Mouse (Mus musculus): ENCODE measurements at regions not wholly inside any gene's neighbourhood (a gene's known extent, or its start where the extent isn't known, plus 50 kb on each side); places are given as distances from the start of the nearest gene placed in this dataset.

DNA sequence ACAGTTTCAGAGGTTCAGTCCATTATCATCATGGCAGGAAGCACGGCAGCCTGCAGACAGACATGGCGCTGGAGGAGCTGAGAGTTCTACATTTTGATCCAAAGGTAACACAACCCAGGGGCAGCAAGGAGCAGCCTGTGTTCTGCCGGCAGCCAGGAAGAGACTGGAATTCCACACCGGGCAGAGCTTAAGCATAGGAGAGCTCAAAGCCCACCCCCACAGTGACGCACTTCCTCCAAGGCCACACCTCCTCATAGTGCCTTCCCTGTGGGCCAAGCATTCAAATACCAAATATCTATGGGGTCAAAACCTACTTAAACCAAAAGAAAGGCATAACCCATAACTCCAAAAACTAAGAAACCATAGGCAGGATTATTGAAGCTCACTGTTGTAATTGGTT is 149.4 kb upstream of the Ajap1 start:
- H3K4me3 ChIP-seq (ENCODE audit: low read depth, low read length), result no peak overlapping the region
- no peak overlapping the region for H3K27ac ChIP-seq (ENCODE audit: low read depth)
- 89% methylated on average over 5 of the region's 5 CpGs for WGBS (ENCODE audit: insufficient replicate concordance)
- H3K36me3 ChIP-seq (replicated peaks; ENCODE audit: insufficient read depth, low read length), result no peaks in the 10 kb centered on the region
- ATAC-seq, result no peak
- H3K27me3 ChIP-seq (ENCODE audit: insufficient read depth, low read length), result no peaks in the 10 kb centered on the region
- H3K4me1 ChIP-seq (ENCODE audit: insufficient read depth), result no peaks in the 10 kb centered on the region
- no peak for TF ChIP-seq EP300 (IDR thresholded peaks at IDR 0.05; ENCODE audit: low read depth)
- TF ChIP-seq CTCF (IDR thresholded peaks at IDR 0.05; ENCODE audit: low read depth), result no peak
- H3K9ac ChIP-seq (replicated peaks), result no peak overlapping the region
- H3K9me3 ChIP-seq (ENCODE audit: low read length), result peaks cover 2% of the 10 kb centered on the region; the same call in 1 of the 2 replicates
- no peak overlapping the region for H3K4me2 ChIP-seq (ENCODE audit: low read depth, low read length)
- DNase-seq, result no peak

DNA sequence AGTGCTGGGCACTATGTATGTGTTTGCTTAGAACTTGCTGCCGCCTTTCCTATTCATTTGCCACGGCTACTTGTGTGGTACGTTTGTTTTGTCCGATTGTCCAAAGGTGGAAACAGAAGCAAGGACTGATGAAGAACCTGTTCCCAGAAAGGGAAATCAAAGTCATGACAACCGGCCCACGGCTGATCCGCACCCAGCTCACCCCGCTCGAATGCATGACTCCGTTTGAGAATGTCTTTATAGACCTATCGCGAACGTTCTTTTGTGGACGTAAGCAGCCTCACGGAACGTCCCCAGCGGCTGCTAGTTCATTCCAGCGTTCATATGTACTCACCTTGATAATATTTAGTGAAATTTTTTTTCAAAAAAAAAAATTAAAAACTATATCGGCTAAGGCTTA is 149.9 kb upstream of the Ajap1 start:
- Histone ChIP-seq H3K9me3 (ENCODE audit: low read length) (peaks cover 2% of the 10 kb centered on the region; the same call in 1 of the 2 replicates), H3K36me3 (replicated peaks; ENCODE audit: insufficient read depth, low read length) (no peaks in the 10 kb centered on the region), H3K9ac (replicated peaks) (no peak overlapping the region), H3K4me3 (ENCODE audit: low read depth, low read length) (no peak overlapping the region), H3K4me2 (ENCODE audit: low read depth, low read length) (no peak overlapping the region), H3K27me3 (ENCODE audit: insufficient read depth, low read length) (no peaks in the 10 kb centered on the region), H3K27ac (ENCODE audit: low read depth) (no peak overlapping the region), H3K4me1 (ENCODE audit: insufficient read depth) (no peaks in the 10 kb centered on the region)
- DNase-seq (no peak), ATAC-seq (no peak)
- 84% methylated on average over 19 of the region's 19 CpGs for WGBS (ENCODE audit: insufficient replicate concordance)
- no peak for TF ChIP-seq EP300 (IDR thresholded peaks at IDR 0.05; ENCODE audit: low read depth)

DNA sequence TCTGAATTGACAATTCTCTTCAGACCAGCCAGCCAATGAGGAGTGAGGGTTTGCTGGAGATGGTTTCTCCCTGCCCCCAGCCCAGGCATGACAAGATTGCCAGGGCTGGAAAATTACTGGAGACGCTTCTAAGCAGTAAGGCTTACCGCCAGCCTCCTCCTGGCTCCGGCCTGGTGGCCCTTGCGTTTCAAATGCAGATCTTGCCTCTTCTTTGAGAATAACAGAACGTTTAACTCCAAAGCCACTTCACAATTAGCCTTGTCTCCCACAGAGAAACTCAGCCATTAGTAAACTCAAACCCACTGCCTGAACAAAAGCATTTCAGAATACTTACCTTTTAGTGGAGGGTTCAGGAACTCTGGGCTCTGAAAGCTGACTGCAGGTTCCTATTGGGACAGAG is 150.6 kb upstream of the Ajap1 start:
- WGBS (ENCODE audit: insufficient replicate concordance), result 32% methylated on average over 5 of the region's 5 CpGs
- DNase-seq (no peak), ATAC-seq (no peak)
- Histone ChIP-seq H3K27ac (ENCODE audit: low read depth) (no peak overlapping the region), H3K4me2 (ENCODE audit: low read depth, low read length) (no peak overlapping the region), H3K4me3 (ENCODE audit: low read depth, low read length) (no peak overlapping the region), H3K27me3 (ENCODE audit: insufficient read depth, low read length) (no peaks in the 10 kb centered on the region), H3K9me3 (ENCODE audit: low read length) (peaks cover 2% of the 10 kb centered on the region; the same call in 1 of the 2 replicates), H3K36me3 (replicated peaks; ENCODE audit: insufficient read depth, low read length) (no peaks in the 10 kb centered on the region), H3K9ac (replicated peaks) (no peak overlapping the region), H3K4me1 (ENCODE audit: insufficient read depth) (no peaks in the 10 kb centered on the region)
- TF ChIP-seq CTCF (IDR thresholded peaks at IDR 0.05; ENCODE audit: low read depth) (no peak), EP300 (IDR thresholded peaks at IDR 0.05; ENCODE audit: low read depth) (no peak)

DNA sequence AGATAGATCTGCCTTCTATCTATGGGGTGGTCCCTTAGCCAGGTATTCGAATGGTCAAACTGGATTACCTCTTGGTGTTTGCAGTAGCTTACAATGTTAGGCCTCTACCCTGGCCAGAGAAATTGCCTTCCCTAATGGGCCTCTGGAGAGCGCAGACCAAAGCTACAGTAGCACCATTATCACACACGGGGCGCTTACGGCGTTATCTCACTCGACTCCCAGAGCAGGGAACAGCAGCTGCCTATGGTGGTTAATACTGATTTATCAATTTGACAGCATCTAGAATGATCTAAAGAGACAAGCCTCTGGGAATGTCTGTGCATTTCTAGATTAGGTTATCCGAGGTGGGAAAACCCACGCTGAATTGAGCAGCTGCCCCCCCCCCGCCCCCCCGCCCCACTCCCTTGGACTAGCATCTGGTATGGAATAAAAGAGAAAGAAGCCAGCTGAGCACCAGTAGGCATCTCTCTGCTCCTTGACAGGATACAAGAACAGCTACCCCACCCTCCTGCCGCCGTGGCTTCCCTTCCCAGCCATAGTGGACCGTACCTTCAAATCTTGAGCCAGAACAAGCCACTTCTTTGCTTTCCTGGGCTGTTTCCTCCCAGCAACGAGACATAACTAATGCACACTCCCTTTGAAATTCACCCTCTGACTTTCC is 151.7 kb upstream of the Ajap1 start:
- Histone ChIP-seq H3K4me1 (ENCODE audit: insufficient read depth) (no peaks in the 10 kb centered on the region), H3K36me3 (replicated peaks; ENCODE audit: insufficient read depth, low read length) (no peaks in the 10 kb centered on the region), H3K4me3 (ENCODE audit: low read depth, low read length) (no peak overlapping the region), H3K9me3 (ENCODE audit: low read length) (peaks cover 2% of the 10 kb centered on the region; the same call in 1 of the 2 replicates), H3K4me2 (ENCODE audit: low read depth, low read length) (no peak overlapping the region), H3K9ac (replicated peaks) (no peak overlapping the region), H3K27ac (ENCODE audit: low read depth) (no peak overlapping the region), H3K27me3 (ENCODE audit: insufficient read depth, low read length) (no peaks in the 10 kb centered on the region)
- DNase-seq, result no peak
- ATAC-seq, result no peak
- TF ChIP-seq EP300 (IDR thresholded peaks at IDR 0.05; ENCODE audit: low read depth) (no peak), CTCF (IDR thresholded peaks at IDR 0.05; ENCODE audit: low read depth) (no peak)
- 48% methylated on average over 15 of the region's 15 CpGs for WGBS (ENCODE audit: insufficient replicate concordance)

DNA sequence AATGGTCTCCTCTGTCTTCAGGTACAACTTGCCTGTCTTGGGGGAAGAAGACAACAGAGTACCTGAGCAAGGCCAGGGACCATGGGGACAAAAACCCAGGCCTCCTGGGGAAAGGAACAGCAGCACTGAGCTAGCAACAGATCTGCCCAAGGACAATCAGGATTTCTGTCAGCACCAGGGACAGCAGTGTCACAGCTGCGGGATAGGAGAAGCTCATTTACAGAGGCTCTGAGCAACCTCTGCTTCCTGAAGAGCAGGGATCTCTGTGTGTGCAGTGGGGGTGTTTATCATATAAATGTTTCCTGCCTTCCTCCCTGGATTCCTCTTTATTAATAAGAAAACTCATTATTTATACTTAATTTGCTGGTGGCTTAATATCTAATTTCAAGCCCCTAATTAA is 155.4 kb upstream of the Ajap1 start:
- DNase-seq (no peak), ATAC-seq (no peak)
- Histone ChIP-seq H3K4me3 (ENCODE audit: low read depth, low read length) (no peak overlapping the region), H3K9me3 (ENCODE audit: low read length) (no peaks in the 10 kb centered on the region), H3K9ac (replicated peaks) (no peak overlapping the region), H3K27ac (ENCODE audit: low read depth) (no peak overlapping the region), H3K4me2 (ENCODE audit: low read depth, low read length) (no peak overlapping the region), H3K36me3 (replicated peaks; ENCODE audit: insufficient read depth, low read length) (no peaks in the 10 kb centered on the region), H3K4me1 (ENCODE audit: insufficient read depth) (no peaks in the 10 kb centered on the region), H3K27me3 (ENCODE audit: insufficient read depth, low read length) (no peaks in the 10 kb centered on the region)
- WGBS (ENCODE audit: insufficient replicate concordance), result 0% methylated on average over 1 of the region's 1 CpGs
- TF ChIP-seq EP300 (IDR thresholded peaks at IDR 0.05; ENCODE audit: low read depth) (no peak), CTCF (IDR thresholded peaks at IDR 0.05; ENCODE audit: low read depth) (no peak)

DNA sequence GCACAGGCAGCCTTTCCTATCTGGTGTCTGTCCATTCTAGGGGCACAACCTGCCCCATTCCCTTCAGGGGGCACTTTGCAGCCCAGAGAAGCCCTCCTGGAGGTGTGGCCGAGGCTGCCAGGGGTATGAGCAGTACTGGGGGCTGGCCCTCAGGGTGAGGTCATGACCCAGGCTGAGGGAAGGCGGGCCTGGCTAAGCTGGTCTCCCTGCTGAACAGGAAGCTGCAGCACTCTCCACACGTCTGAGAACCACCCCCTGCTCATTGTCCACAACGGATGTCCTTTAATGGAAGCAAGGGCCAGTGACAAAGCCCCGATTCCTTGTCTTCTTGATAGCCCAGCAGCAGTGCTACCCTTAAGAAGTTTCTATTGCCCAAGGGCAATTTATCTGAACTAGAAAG is 169.2 kb upstream of the Ajap1 start:
- Histone ChIP-seq H3K27ac (ENCODE audit: low read depth) (no peak overlapping the region), H3K9me3 (ENCODE audit: low read length) (no peaks in the 10 kb centered on the region), H3K4me3 (ENCODE audit: low read depth, low read length) (no peak overlapping the region), H3K9ac (replicated peaks) (no peak overlapping the region), H3K4me2 (ENCODE audit: low read depth, low read length) (no peak overlapping the region), H3K27me3 (ENCODE audit: insufficient read depth, low read length) (no peaks in the 10 kb centered on the region), H3K36me3 (replicated peaks; ENCODE audit: insufficient read depth, low read length) (no peaks in the 10 kb centered on the region), H3K4me1 (ENCODE audit: insufficient read depth) (no peaks in the 10 kb centered on the region)
- ATAC-seq (no peak), DNase-seq (no peak)
- 5% methylated on average over 5 of the region's 5 CpGs for WGBS (ENCODE audit: insufficient replicate concordance)
- no peak for TF ChIP-seq EP300 (IDR thresholded peaks at IDR 0.05; ENCODE audit: low read depth)
- no peak for TF ChIP-seq CTCF (IDR thresholded peaks at IDR 0.05; ENCODE audit: low read depth)

DNA sequence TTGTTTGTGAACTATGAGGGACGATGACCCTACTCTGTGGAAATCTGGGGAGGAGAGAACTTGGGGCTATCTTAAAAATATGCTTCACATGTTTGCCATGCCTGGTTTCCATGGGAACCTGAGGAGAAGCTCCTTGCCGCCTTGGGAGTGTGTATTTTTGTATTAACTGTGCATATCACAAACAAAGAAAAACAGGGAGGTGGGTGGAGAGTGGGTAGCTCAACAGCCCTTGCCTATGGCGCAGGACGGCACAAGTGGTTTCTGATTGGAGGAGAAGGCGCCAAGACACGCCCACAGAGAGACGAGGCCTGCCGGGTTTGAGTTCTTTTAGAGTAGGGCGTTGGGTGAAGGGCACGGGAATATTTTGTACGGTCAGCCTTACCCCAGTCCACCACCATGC is 170.2 kb upstream of the Ajap1 start:
- Histone ChIP-seq H3K9ac (replicated peaks) (no peak overlapping the region), H3K9me3 (ENCODE audit: low read length) (no peaks in the 10 kb centered on the region), H3K4me3 (ENCODE audit: low read depth, low read length) (no peak overlapping the region), H3K27ac (ENCODE audit: low read depth) (no peak overlapping the region), H3K36me3 (replicated peaks; ENCODE audit: insufficient read depth, low read length) (no peaks in the 10 kb centered on the region), H3K4me1 (ENCODE audit: insufficient read depth) (no peaks in the 10 kb centered on the region), H3K4me2 (ENCODE audit: low read depth, low read length) (no peak overlapping the region), H3K27me3 (ENCODE audit: insufficient read depth, low read length) (no peaks in the 10 kb centered on the region)
- WGBS (ENCODE audit: insufficient replicate concordance), result 73% methylated on average over 11 of the region's 11 CpGs
- TF ChIP-seq EP300 (IDR thresholded peaks at IDR 0.05; ENCODE audit: low read depth) (no peak), CTCF (IDR thresholded peaks at IDR 0.05; ENCODE audit: low read depth) (no peak)
- no peak for DNase-seq
- ATAC-seq, result no peak

All from liver, postnatal 0 days (tissue).